Mouse (Mus musculus): Measurements from ENCODE around the gene Olfr820.
"Not testable (repeated sequence)": the region's sequence is repeated elsewhere in the genome, so short reads cannot be mapped to it uniquely, and the experiment has no call there.

Olfr820 gene

GRCm38 (mm10) chr10:130012321-130012720 is at the start of gene Olfr820:
TSS of gene Olfr820 (plus strand) at chr10:130012621.
- DNase-seq (ENCODE audit: low spot score), result no peak

- DNase-seq (ENCODE audit: low spot score), result not testable (repeated sequence)
Observed at GRCm38 (mm10) chr10:129966232-129966631, 46.2 kb upstream of the Olfr820 start.

GRCm38 (mm10) chr10:129967166-129967565 is 45.3 kb upstream of the Olfr820 start, which contains the start of gene Olfr819:
TSS of gene Olfr819 (minus strand) at chr10:129967266.
- not testable (repeated sequence) for DNase-seq (ENCODE audit: low spot score)

- not testable (repeated sequence) for DNase-seq (ENCODE audit: low spot score)
Observed at GRCm38 (mm10) chr10:129972994-129973393, 39.4 kb upstream of the Olfr820 start.

- DNase-seq (ENCODE audit: low spot score), result not testable (repeated sequence)
Observed at GRCm38 (mm10) chr10:129976040-129976439, 36.4 kb upstream of the Olfr820 start, which contains the start of gene Olfr247. TSS of gene Olfr247 (minus strand) at chr10:129976140.

GRCm38 (mm10) chr10:129981867-129982266 is 30.6 kb upstream of the Olfr820 start:
- DNase-seq (ENCODE audit: low spot score), result not testable (repeated sequence)

GRCm38 (mm10) chr10:129984962-129985361 is 27.5 kb upstream of the Olfr820 start, which contains the start of gene Gm10310:
TSS of gene Gm10310 (minus strand) at chr10:129985062.
- not testable (repeated sequence) for DNase-seq (ENCODE audit: low spot score)

GRCm38 (mm10) chr10:130004104-130004503 is 8.3 kb upstream of the Olfr820 start:
- DNase-seq (ENCODE audit: low spot score), result not testable (repeated sequence)

GRCm38 (mm10) chr10:130005366-130005765 is 7.1 kb upstream of the Olfr820 start:
- not testable (repeated sequence) for DNase-seq (ENCODE audit: low spot score)

GRCm38 (mm10) chr10:130030048-130030447 is 17.6 kb downstream of the Olfr820 start, which contains the start of gene Olfr821:
TSS of gene Olfr821 (plus strand) at chr10:130030348.
- DNase-seq (ENCODE audit: low spot score), result no peak

- DNase-seq (ENCODE audit: low spot score), result no peak
Observed at GRCm38 (mm10) chr10:130037096-130037495, 24.7 kb downstream of the Olfr820 start.

Measured in left cerebral cortex, adult 11 months (tissue).